Mouse (Mus musculus): ENCODE results near the gene Micu2.
A peak's percentile ranks its signal among the peaks of the same experiment; 100 is the strongest.

The Micu2 gene

GRCm38 (mm10) chr14:57890011-57890842 lies 108.8 kb downstream of the Micu2 start, which contains the start of gene Zdhhc20:
Zdhhc20 (minus strand) TSS chr14:57890276.
- peak; percentile 97 to 98 for DNase-seq

GRCm38 (mm10) chr14:57889541-57890010 lies 109.5 kb downstream of the Micu2 start:
- peak in 1 of 2 experiments; percentile 62 for DNase-seq

GRCm38 (mm10) chr14:57887171-57887570 lies 111.9 kb downstream of the Micu2 start:
- DNase-seq: peak; percentile 28 to 49

GRCm38 (mm10) chr14:57886032-57886431 lies 113.0 kb downstream of the Micu2 start:
- DNase-seq: no peak

- DNase-seq: no peak
Observed at GRCm38 (mm10) chr14:57883341-57883740, 115.7 kb downstream of the Micu2 start.

- DNase-seq: no peak
Observed at GRCm38 (mm10) chr14:57882720-57883119, 116.3 kb downstream of the Micu2 start.

- DNase-seq: peak; percentile 56 to 70
Observed at GRCm38 (mm10) chr14:57881793-57882192, 117.3 kb downstream of the Micu2 start.

- no peak for DNase-seq
Observed at GRCm38 (mm10) chr14:57881074-57881473, 118.0 kb downstream of the Micu2 start.

GRCm38 (mm10) chr14:57877921-57878320 lies 121.1 kb downstream of the Micu2 start:
- no peak for DNase-seq

GRCm38 (mm10) chr14:57866676-57867276 lies 132.3 kb downstream of the Micu2 start:
- DNase-seq: no peak
